Mouse (Mus musculus): ENCODE results near the gene Tsga10. TPM values are rescaled to one million over a fixed set of nuclear protein-coding genes. Genes with fewer than 3 reads are reported as not detected.

The Tsga10 gene
- polyA plus RNA-seq, 1 experiment from 2014 or later: 1.0 TPM

- no peaks in the 10 kb centered on the region for H3K4me1 ChIP-seq (ENCODE audit: insufficient read depth)
- H3K27me3 ChIP-seq (ENCODE audit: insufficient read depth, low read length): no peaks in the 10 kb centered on the region
- no peak overlapping the region for H3K27ac ChIP-seq (ENCODE audit: low read depth)
- WGBS (ENCODE audit: insufficient replicate concordance): 46% methylated on average over 8 of the region's 8 CpGs
- H3K36me3 ChIP-seq (replicated peaks; ENCODE audit: insufficient read depth, low read length): no peaks in the 10 kb centered on the region
- H3K4me2 ChIP-seq (ENCODE audit: low read depth, low read length): no peak overlapping the region
- no peaks in the 10 kb centered on the region for H3K9me3 ChIP-seq (ENCODE audit: low read length)
- no peak overlapping the region for H3K9ac ChIP-seq (replicated peaks)
- no peak for DNase-seq
- no peak for ATAC-seq
- TF ChIP-seq CTCF (IDR thresholded peaks at IDR 0.05; ENCODE audit: low read depth) (no peak), EP300 (IDR thresholded peaks at IDR 0.05; ENCODE audit: low read depth) (peak; percentile 78)
- H3K4me3 ChIP-seq (ENCODE audit: low read depth, low read length): no peak overlapping the region
Observed at GRCm38 (mm10) chr1:37740161-37740802, 125.9 kb downstream of the Tsga10 start.

DNA sequence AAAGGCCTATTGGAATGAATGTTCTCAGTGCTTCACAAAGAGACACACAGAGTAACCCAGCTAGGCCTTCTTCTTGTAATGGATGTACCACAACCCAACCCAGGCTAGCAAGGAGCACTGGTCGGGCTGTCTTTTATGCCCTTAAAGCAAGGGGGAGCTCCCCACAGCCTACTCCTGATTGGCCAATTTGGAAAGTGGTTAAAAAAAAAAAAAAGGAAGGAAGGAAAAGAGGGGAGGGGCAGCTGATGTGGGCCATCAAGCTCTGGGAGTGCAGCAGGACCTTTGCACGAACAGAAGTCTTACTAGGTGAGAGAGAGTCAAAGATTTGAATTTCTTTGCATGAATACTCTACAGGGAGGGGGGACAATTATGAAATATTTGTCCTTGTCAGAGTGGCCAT lies 127.3 kb downstream of the Tsga10 start:
- WGBS (ENCODE audit: insufficient replicate concordance): 43% methylated on average over 2 of the region's 2 CpGs
- Histone ChIP-seq H3K36me3 (replicated peaks; ENCODE audit: insufficient read depth, low read length) (no peaks in the 10 kb centered on the region), H3K4me1 (ENCODE audit: insufficient read depth) (no peaks in the 10 kb centered on the region), H3K4me2 (ENCODE audit: low read depth, low read length) (no peak overlapping the region), H3K27me3 (ENCODE audit: insufficient read depth, low read length) (no peaks in the 10 kb centered on the region), H3K4me3 (ENCODE audit: low read depth, low read length) (no peak overlapping the region), H3K9me3 (ENCODE audit: low read length) (no peaks in the 10 kb centered on the region), H3K27ac (ENCODE audit: low read depth) (no peak overlapping the region), H3K9ac (replicated peaks) (no peak overlapping the region)
- no peak for TF ChIP-seq EP300 (IDR thresholded peaks at IDR 0.05; ENCODE audit: low read depth)
- TF ChIP-seq CTCF (IDR thresholded peaks at IDR 0.05; ENCODE audit: low read depth): no peak
- no peak for ATAC-seq
- no peak for DNase-seq

DNA sequence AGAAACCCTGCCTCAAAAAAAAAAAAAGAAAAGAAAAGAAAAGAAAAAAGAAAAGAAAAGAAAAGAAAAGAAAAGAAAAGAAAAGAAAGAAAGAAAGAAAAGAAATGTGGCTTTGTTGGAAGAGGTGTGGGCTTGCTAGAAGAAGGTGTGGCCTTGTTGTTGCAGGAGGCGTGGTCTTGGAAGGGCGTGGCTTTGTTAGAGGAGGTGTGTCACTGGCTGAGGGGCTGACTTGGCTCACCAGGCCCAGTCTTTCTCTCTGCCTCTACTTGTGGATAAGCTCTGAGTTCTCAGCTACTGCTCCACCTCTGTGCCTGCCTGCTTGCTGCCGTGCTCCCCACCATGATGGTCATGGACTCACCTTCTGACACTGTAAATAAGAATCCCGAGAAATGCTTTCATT lies 129.2 kb downstream of the Tsga10 start:
- DNase-seq: peak; percentile 28
- no peak overlapping the region for H3K4me3 ChIP-seq (ENCODE audit: low read depth, low read length)
- WGBS (ENCODE audit: insufficient replicate concordance): 62% methylated on average over 4 of the region's 4 CpGs
- no peak overlapping the region for H3K27ac ChIP-seq (ENCODE audit: low read depth)
- no peak for ATAC-seq
- no peak overlapping the region for H3K9ac ChIP-seq (replicated peaks)
- H3K9me3 ChIP-seq (ENCODE audit: low read length): no peaks in the 10 kb centered on the region
- no peak overlapping the region for H3K4me2 ChIP-seq (ENCODE audit: low read depth, low read length)
- H3K27me3 ChIP-seq (ENCODE audit: insufficient read depth, low read length): no peaks in the 10 kb centered on the region
- no peaks in the 10 kb centered on the region for H3K4me1 ChIP-seq (ENCODE audit: insufficient read depth)
- TF ChIP-seq CTCF (IDR thresholded peaks at IDR 0.05; ENCODE audit: low read depth) (no peak), EP300 (IDR thresholded peaks at IDR 0.05; ENCODE audit: low read depth) (no peak)
- H3K36me3 ChIP-seq (replicated peaks; ENCODE audit: insufficient read depth, low read length): no peaks in the 10 kb centered on the region

- Histone ChIP-seq H3K36me3 (replicated peaks; ENCODE audit: insufficient read depth, low read length) (no peaks in the 10 kb centered on the region), H3K9me3 (ENCODE audit: low read length) (no peaks in the 10 kb centered on the region), H3K4me1 (ENCODE audit: insufficient read depth) (no peaks in the 10 kb centered on the region), H3K4me3 (ENCODE audit: low read depth, low read length) (no peak overlapping the region), H3K27me3 (ENCODE audit: insufficient read depth, low read length) (no peaks in the 10 kb centered on the region), H3K27ac (ENCODE audit: low read depth) (no peak overlapping the region), H3K4me2 (ENCODE audit: low read depth, low read length) (no peak overlapping the region), H3K9ac (replicated peaks) (no peak overlapping the region)
- ATAC-seq (no peak), DNase-seq (no peak)
- 55% methylated on average over 5 of the region's 5 CpGs for WGBS (ENCODE audit: insufficient replicate concordance)
- TF ChIP-seq EP300 (IDR thresholded peaks at IDR 0.05; ENCODE audit: low read depth) (no peak), CTCF (IDR thresholded peaks at IDR 0.05; ENCODE audit: low read depth) (no peak)
Observed at GRCm38 (mm10) chr1:37735932-37736331, 130.3 kb downstream of the Tsga10 start.

DNA sequence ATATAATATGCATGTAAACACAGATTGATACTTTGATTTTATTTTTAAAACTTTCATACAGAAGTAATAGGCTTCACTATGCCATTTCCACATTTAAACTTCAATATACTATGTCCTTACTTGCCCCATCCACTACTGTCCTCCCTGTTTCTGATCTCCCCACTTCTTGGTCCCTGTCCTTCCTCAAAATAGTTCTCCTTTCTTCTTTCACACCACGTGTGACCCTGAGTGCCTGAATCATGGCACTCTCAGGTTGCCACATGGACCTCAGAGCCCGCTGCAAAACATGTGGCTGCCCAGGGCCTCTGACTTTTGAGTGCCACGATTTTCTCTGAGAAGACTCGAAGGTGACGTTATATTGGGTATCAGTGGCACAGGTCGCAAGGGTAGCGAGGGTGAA lies 131.4 kb downstream of the Tsga10 start:
- Histone ChIP-seq H3K27ac (ENCODE audit: low read depth) (no peak overlapping the region), H3K27me3 (ENCODE audit: insufficient read depth, low read length) (no peaks in the 10 kb centered on the region), H3K9me3 (ENCODE audit: low read length) (no peaks in the 10 kb centered on the region), H3K4me2 (ENCODE audit: low read depth, low read length) (no peak overlapping the region), H3K9ac (replicated peaks) (no peak overlapping the region), H3K36me3 (replicated peaks; ENCODE audit: insufficient read depth, low read length) (no peaks in the 10 kb centered on the region), H3K4me3 (ENCODE audit: low read depth, low read length) (no peak overlapping the region), H3K4me1 (ENCODE audit: insufficient read depth) (no peaks in the 10 kb centered on the region)
- 58% methylated on average over 7 of the region's 7 CpGs for WGBS (ENCODE audit: insufficient replicate concordance)
- ATAC-seq (no peak), DNase-seq (no peak)
- TF ChIP-seq CTCF (IDR thresholded peaks at IDR 0.05; ENCODE audit: low read depth): no peak
- no peak for TF ChIP-seq EP300 (IDR thresholded peaks at IDR 0.05; ENCODE audit: low read depth)

DNA sequence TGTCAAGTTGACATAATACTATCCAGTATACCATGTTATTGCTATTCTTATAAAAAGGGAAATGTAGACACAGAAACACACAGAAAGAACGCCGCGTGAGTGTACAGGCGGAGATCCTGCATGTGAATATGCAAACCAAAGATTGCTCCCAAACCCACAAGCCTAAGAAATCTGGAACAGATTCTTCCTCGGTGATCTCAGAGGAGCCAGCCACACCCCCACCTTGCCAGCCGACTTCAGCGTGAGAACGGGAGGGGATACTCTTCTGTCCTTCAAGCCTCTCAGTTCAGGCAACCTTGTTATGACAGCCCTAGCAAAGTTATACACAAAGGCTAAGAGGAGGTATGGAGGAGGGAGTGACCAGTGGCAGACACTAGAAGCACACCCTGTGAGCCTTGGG lies 136.9 kb downstream of the Tsga10 start:
- DNase-seq (no peak), ATAC-seq (no peak)
- WGBS (ENCODE audit: insufficient replicate concordance): 85% methylated on average over 8 of the region's 8 CpGs
- Histone ChIP-seq H3K27me3 (ENCODE audit: insufficient read depth, low read length) (0 out of 2 replicates have a peak, but pooled peaks cover 3% of the 10 kb centered on the region), H3K36me3 (replicated peaks; ENCODE audit: insufficient read depth, low read length) (no peaks in the 10 kb centered on the region), H3K9ac (replicated peaks) (no peak overlapping the region), H3K4me1 (ENCODE audit: insufficient read depth) (no peaks in the 10 kb centered on the region), H3K4me2 (ENCODE audit: low read depth, low read length) (no peak overlapping the region), H3K4me3 (ENCODE audit: low read depth, low read length) (no peak overlapping the region), H3K27ac (ENCODE audit: low read depth) (no peak overlapping the region), H3K9me3 (ENCODE audit: low read length) (no peaks in the 10 kb centered on the region)
- TF ChIP-seq CTCF (IDR thresholded peaks at IDR 0.05; ENCODE audit: low read depth) (no peak), EP300 (IDR thresholded peaks at IDR 0.05; ENCODE audit: low read depth) (no peak)
